Mouse (Mus musculus) forelimb bud, embryonic 11.5 days (tissue): ENCODE data around the gene Adgrl2.

ENCODE experiments used
- DNase-seq: peaks from one replicate; pipeline ENCODE4 v3.0.0-alpha.2; 2012; ENCODE audit warnings: low read depth, low spot score

The Adgrl2 gene

GRCm38 (mm10) chr3:148990531-148991003 is at the start of gene Adgrl2:
Gene Adgrl2, minus strand, starts transcription at chr3:148990555.
- no peak for DNase-seq

DNA sequence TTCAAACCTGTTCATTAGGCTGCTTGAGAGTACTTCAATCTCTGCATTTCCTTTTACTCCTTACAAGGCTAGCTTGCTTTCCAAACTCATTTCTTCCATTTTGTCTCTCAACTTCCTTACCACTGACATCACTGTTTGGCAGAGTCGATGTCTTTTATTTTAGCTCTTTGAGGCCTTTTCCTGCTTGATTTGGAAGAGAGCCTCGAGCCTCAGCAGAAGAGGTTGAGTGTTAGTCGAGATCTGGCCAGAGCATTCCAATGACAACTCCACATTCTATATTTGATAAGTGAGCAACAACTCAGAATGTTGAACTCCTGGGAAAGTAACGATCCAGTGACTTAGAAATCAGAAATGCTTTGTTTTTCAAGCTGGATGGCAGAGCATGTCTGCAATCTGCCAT is 48.4 kb upstream of the Adgrl2 start:
- no peak for DNase-seq

DNA sequence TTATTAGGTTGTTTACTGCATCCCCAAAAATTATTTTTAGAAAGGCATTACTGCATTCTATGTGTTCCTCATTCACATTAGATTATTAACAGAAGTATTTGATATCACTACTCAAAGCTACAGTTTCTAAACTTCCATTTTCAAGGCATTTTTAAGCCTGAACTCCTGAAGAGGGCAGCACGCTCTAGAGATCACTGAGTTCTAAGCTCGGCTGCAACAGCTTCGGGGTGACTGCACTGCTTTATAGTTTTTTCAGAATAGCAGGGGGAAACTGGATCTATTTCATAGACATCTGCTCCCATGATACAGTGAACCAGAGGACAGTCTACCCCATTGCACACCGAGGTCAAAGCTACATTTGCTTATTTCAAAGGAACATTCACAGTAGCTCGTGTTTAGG is 29.6 kb upstream of the Adgrl2 start:
- DNase-seq: no peak

DNA sequence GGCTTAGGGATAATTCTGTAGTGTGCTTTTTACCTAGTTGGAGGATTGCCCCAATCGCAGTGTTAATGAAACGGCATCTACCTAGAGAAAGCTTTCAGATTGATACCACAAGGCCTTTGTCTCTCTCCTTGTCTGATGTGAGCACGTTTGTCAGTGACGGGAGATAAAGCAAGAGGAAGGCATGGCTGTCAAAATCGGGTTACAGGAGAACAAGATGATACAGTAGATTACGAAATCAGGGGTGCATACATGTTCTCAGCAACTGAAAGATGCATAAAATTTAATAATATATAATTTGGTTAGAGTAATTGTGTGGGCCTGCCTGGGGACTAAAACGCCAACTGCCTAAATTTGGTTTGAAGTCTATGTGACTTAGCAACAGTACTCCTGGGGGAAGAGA is 19.0 kb upstream of the Adgrl2 start:
- DNase-seq: no peak

DNA sequence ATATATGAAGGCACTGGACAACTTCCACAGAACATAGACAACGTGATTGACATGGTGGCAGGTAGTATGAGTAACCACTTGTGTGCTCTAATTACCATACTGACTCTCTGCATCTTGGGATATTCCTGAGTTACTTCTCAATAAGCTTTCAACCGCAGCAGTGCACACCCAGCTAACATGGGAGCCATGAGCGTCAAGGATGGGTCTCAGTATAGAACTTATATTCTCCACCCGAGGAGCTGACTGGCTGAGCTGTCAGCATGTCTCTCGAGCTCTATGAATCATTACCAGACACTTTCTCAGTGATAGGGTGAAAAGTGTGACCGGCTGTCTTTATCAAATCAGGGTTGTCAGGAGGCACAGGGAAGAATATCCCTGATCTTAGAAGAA is 18.3 kb upstream of the Adgrl2 start:
- no peak for DNase-seq

GRCm38 (mm10) chr3:149007860-149008633 is 17.7 kb upstream of the Adgrl2 start:
- peak; percentile 54 for DNase-seq

- DNase-seq: no peak
Measured at GRCm38 (mm10) chr3:149001364-149001763, 11.0 kb upstream of the Adgrl2 start.

DNA sequence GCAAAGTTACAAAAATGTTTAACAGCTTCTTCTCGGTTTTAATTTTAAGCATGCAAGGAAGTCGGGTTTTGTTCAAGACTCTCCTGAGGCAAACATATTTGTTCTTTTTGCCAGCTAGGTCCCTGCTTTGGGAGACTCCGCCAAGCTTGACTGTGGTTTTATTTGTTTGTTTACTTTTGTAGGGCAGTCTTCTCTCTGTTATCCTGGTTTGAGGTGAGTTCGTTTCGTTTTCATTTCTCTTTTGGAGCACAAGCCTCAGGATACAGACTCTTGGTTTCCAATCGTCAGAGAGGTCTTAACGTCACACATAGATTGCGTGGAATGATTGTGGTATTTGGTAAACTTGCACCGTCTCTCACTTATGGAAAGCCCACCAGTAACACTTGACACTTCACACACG is 8.3 kb upstream of the Adgrl2 start:
- DNase-seq: no peak

DNA sequence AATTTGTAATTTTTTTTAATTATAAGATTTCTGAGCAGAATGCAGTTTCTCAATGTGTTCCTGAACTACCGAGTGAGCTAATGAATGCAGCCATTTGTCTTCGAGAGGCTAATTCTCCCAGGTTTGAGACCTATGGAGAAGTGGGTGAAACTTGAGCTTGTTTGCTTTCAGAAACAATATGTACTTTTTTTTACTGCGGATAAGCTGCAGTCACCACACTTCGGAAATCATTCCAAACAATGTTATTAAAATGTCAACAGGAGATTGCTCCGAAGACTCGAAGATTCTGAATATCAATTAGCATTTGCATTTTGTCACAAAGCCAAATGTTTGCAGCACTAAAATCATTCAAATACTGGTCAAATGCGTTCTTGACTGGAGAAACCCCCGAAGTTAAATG is 701 bp upstream of the Adgrl2 start:
- DNase-seq: no peak

GRCm38 (mm10) chr3:148989818-148990530 is 381 bp downstream of the Adgrl2 start:
- peak; percentile 85 for DNase-seq

DNA sequence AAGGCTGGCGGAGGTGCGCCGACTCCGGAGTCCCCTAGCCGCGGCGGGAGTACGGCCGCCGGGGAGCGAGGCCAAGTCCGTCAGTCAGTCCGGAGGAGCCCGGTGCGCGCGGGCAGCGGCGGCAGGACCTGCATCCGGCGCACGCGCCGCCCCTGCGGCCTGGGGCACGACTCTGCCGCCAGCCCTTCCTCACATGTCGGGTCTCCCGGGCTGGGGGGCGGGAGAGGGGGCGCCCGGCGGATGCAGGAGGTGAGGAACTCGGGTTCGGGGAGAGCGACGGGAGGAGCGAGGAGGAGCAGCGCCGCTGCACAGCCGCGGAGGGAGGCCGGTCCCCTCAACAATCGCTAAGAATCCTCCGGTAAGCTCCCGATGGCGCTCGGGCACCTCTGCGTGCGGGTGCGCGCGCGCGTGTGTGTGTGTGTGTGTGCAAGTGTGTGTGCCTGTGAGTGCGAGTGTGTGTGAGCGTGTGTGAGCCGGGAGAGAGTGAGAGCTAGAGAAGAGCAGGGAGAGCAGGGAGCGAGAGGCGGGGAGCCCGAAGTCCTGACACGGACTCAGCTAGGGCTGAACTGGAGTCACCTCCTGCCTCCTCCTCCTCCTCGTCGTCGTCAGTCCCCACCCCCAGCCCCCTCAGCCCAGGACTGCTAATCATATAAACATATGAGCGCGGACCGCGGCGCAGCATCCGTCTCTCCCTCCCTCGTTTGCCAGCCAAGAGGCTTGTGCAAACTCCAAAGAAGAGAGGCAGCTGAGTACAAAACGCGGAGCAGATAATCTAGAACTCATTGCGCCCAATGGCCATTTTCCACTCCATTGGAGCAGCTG is 1.1 kb downstream of the Adgrl2 start:
- peak; percentile 90 for DNase-seq

GRCm38 (mm10) chr3:148988293-148988995 is 1.9 kb downstream of the Adgrl2 start:
- no peak for DNase-seq

- DNase-seq: peak; percentile 82
Measured at GRCm38 (mm10) chr3:148987591-148988292, 2.6 kb downstream of the Adgrl2 start.

DNA sequence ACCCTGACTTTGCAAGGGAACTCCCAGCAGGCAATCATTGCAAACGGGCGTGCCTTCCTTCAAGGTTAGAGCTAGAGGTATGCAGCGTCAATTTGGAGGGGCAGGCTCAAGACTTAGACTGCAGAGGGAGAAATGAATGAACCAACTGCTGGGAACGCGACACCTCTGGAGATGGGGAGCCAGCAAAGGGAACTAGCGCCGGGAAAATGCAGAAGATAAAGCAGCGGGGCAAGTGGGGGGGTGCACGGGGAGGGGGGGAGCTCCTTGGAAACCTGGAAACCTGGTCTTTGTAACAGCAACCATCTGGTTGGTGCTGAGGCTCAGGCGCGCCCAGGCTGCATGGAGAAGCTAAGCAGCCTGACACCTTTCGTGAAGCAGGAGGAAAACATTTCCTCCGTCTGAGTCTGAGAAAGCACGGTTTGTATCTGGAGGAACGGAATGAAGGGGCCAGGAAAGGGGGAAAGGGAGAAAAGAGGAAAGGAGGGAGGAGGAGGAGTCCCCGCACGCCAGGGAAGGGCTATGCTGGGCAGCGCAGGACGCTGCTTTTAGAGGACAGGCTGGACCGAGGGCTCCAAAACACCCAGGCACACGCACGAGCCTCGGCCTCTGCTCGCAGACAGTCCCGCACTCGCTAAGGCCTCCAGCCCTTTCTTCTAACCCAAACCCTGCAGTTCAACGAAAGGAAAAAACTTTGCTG is 3.3 kb downstream of the Adgrl2 start:
- peak; percentile 71 for DNase-seq

- DNase-seq: no peak
Measured at GRCm38 (mm10) chr3:148986296-148986893, 4.0 kb downstream of the Adgrl2 start.

DNA sequence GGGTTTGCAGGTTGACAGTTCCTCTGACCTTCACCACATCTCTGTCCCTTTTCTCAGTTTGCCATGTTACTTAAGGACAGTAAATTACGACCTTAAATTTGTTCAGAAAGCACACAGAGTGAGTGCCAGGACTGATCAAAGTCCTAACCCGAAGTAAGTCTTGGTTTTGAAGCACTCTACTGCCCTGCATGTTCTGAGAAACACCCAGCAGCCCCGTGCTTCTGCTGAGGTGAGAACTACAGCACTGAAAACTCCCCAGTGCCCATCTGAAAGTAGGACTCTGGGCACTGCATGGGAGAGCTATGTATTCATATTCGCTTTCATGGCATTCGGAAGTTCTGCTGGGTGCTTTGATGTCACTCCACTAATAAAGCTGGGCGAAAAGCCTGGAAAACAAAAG is 6.0 kb downstream of the Adgrl2 start:
- DNase-seq: no peak

DNA sequence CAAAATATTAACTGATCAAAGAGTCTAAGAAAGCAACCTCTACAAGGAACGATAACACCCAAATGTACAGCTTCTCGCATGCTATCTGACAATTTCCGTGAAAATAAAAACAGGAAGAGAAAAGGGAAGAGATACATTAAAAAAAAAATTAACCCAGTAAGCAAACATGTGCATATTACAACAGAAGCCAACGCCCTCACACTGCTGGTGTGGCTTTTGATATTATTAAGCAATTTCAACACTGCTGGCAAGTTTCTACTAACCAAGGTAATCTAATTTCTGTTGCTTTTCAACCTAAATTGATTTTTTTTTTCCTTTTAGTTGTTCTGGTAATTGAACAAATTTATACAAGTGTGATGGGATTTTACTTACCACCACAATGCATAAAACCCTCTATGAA is 8.0 kb downstream of the Adgrl2 start:
- no peak for DNase-seq

GRCm38 (mm10) chr3:148981776-148982175 is 8.6 kb downstream of the Adgrl2 start:
- no peak for DNase-seq

DNA sequence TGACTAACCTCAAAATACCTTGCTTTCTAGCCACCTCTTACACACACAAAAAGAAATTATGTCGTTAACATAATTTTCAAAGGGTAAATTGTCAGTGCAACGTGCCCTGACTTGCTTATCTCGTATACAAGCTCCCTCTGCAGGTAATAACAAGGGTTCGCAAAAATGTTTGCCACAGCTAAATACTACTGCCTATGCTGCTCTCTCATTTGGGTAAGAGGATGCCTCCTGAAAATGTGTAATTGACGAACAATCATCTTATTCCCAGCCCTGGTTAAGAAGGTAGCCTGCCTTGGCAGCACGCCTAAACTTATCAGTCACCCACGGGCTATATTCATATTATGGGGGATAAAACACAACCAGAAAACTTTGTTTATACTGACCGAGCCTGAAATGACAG is 11.8 kb downstream of the Adgrl2 start:
- no peak for DNase-seq

DNA sequence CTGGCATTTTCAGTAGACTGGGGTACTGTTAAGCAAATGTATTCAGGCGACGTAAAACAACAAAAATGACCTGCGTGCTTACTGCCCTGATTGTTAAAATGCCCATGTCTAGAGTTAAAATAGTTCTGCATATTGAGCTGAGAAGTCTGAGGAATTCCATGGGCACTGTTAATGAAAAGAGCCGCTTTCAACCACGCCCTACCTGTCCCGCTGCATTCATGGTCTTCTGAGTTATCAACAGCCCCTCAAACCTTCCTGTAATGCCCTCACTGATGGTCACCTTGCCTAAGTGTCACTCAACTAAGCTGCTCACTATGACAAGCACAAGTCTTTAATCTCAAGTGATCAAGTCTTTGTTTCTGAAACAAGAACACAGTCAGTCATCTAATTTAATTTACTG is 12.5 kb downstream of the Adgrl2 start:
- DNase-seq: no peak
